Mouse (Mus musculus) olfactory bulb, adult 2 months (tissue): ENCODE measurements around the gene Faah.

Source experiments
- CTCF ChIP-seq: fragments of 200-500 bp; IDR thresholded peaks from 2 replicates; pipeline ENCODE4 v1.5.1; 2012; ENCODE audit warnings: low read depth, mild to moderate bottlenecking, low read length, moderate library complexity; ENCODE audit not compliant: insufficient read depth
- POLR2A ChIP-seq: fragments of 200-500 bp; IDR thresholded peaks from 2 replicates; pipeline ENCODE4 v1.6.1; 2012; ENCODE audit warnings: mild to moderate bottlenecking, low read depth, low read length, moderate library complexity; ENCODE audit not compliant: insufficient read depth

DNA sequence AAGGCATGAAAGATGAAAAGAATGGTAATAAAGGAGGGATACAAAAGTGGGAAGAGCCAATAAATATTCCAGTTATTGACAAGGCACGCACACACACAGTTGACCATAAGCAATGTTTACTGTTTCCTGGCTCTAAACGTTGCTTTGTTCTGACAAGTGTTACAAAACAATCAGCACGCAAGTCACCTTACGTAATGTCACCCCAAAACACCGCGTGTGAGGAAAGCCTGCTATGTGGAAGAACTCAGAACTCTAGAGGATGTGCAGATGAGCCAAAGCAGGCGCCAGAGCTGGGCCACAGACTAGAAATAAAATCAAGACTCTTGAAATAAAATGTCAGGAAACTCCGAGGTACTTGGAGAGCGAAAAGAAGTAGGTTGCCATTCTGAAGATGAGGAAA is 15.2 kb upstream of the Faah start:
- TF ChIP-seq CTCF (no peak), POLR2A (no peak)
